Mouse (Mus musculus): Measurements from ENCODE around the gene Arap1.

DNA sequence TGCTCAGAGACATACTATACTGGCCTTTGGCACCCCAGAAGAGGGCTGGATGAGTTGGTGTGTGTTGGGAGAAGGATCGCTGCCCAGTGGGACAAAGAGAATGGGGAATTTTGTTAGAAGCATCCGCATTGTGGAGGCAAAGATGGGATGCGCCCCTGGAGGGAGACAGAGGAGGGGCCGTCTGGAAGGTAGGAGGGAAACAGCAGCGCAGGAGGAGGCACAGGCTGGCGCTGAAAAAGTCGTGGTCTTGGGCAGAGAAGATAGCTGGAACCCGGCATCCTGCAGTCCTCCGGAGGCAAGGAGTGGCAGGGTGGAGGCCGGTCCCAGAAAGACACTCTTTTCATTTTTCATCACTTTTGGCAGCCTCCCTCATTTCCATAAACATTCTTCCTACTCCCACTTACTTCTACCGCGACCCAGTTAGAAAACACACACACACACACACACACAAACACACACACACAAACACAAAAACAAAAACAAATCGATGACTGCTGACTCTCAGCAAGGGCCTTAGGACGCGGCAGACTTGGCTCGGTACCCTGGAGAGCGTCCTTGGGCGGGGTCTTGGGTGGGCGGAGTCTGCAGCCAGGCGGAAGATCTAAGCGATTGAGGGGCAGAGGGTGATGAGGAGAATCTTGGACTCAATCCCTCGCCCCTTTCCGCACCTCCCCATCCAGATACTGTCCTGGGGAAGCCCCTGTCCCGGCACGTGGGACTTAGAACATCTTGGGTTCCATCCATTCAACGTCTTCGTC lies 71.3 kb downstream of the Arap1 start:
- no peak for TF ChIP-seq CTCF (IDR thresholded peaks at IDR 0.05; ENCODE audit: borderline replicate concordance, insufficient read depth, low read length)
- no peak for TF ChIP-seq POLR2A (IDR thresholded peaks at IDR 0.05; ENCODE audit: low read depth, low read length)

Data from embryonic fibroblast, embryonic 13.5 days (primary cell).